Mouse (Mus musculus) heart, adult 9 months (tissue): ENCODE results near the gene Grtp1.
A peak's percentile ranks its signal among the peaks of the same experiment; 100 is the strongest.

Experiments
- DNase-seq, 2 experiments: peaks; one replicate each; pipeline ENCODE4 v3.0.0; 2022; ENCODE audit warnings: low spot score in 2 of 2

The Grtp1 gene

GRCm38 (mm10) chr8:13200301-13201012, at the start of gene Grtp1:
Gene Grtp1 (minus strand): TSS chr8:13200620.
- no peak for DNase-seq

- DNase-seq: peak in 1 of 2 experiments; percentile 42
Observed at GRCm38 (mm10) chr8:13244343-13244880, 44.0 kb upstream of the Grtp1 start.

GRCm38 (mm10) chr8:13242985-13243870, 42.8 kb upstream of the Grtp1 start:
- peak in 1 of 2 experiments; percentile 39 for DNase-seq

- DNase-seq: peak; percentile 41 to 77
Observed at GRCm38 (mm10) chr8:13240691-13241090, 40.3 kb upstream of the Grtp1 start.

- no peak for DNase-seq
Observed at GRCm38 (mm10) chr8:13240055-13240454, 39.6 kb upstream of the Grtp1 start.

- DNase-seq: no peak
Observed at GRCm38 (mm10) chr8:13234803-13235202, 34.4 kb upstream of the Grtp1 start.

GRCm38 (mm10) chr8:13230471-13230870, 30.1 kb upstream of the Grtp1 start:
- DNase-seq: peak; percentile 66 to 72

- DNase-seq: no peak
Observed at GRCm38 (mm10) chr8:13229802-13230201, 29.4 kb upstream of the Grtp1 start.

GRCm38 (mm10) chr8:13228923-13229610, 28.6 kb upstream of the Grtp1 start:
- no peak for DNase-seq

- DNase-seq: no peak
Observed at GRCm38 (mm10) chr8:13227184-13227583, 26.8 kb upstream of the Grtp1 start.

- no peak for DNase-seq
Observed at GRCm38 (mm10) chr8:13226288-13226687, 25.9 kb upstream of the Grtp1 start.

- no peak for DNase-seq
Observed at GRCm38 (mm10) chr8:13224426-13224825, 24.0 kb upstream of the Grtp1 start.

GRCm38 (mm10) chr8:13218441-13218840, 18.0 kb upstream of the Grtp1 start:
- DNase-seq: no peak

GRCm38 (mm10) chr8:13217986-13218385, 17.6 kb upstream of the Grtp1 start:
- DNase-seq: no peak

- DNase-seq: no peak
Observed at GRCm38 (mm10) chr8:13217093-13217492, 16.7 kb upstream of the Grtp1 start.

- DNase-seq: no peak
Observed at GRCm38 (mm10) chr8:13216386-13216785, 16.0 kb upstream of the Grtp1 start.

GRCm38 (mm10) chr8:13213479-13214268, 13.3 kb upstream of the Grtp1 start:
- DNase-seq: peak; percentile 79 to 87

GRCm38 (mm10) chr8:13209770-13210169, 9.3 kb upstream of the Grtp1 start:
- DNase-seq: peak; percentile 66 to 69

- DNase-seq: peak; percentile 49 to 67
Observed at GRCm38 (mm10) chr8:13208627-13209355, 8.4 kb upstream of the Grtp1 start.

GRCm38 (mm10) chr8:13206290-13206689, 5.9 kb upstream of the Grtp1 start:
- no peak for DNase-seq
